Mouse (Mus musculus): ENCODE measurements around the gene AC129217.1. TPM values are rescaled to one million over a fixed set of nuclear protein-coding genes. Genes with fewer than 3 reads are reported as not detected.

Gene AC129217.1
- polyA plus RNA-seq, 1 experiment from 2014 or later = not detected

DNA sequence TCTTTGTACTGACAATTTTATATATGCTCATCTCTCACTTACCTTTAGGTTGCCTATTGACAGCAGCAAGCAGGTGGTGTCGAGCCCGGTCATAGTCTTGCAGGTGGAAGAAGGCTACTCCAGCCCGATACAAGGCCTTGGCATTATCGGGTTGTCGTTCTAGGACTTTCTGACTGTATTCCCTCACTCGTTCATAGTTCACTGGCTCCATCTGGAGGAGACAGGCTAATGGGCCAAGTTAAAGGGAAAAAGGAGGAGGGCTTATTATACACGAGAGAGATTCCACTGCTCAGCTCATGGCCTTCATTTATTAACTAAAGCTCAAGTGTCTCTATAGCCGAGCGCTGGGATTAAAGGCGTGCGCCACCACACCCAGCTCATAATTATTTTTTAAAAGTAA is 13.8 kb upstream of the AC129217.1 start:
- H3K27ac ChIP-seq = no peak overlapping the region
- H3K4me3 ChIP-seq = no peak overlapping the region
- H3K4me1 ChIP-seq = peaks cover 33% of the 10 kb centered on the region
- no peak overlapping the region for H3K4me2 ChIP-seq
- H3K36me3 ChIP-seq (replicated peaks) = peaks cover 3% of the 10 kb centered on the region; the same call in 1 of the 2 replicates
- WGBS = 69% methylated on average over 11 of the region's 11 CpGs
- H3K9ac ChIP-seq = peak overlapping the region; percentile 31; the same call in 1 of the 2 replicates
- ATAC-seq (replicated peaks) = no peak
- no peaks in the 10 kb centered on the region for H3K9me3 ChIP-seq
- no peaks in the 10 kb centered on the region for H3K27me3 ChIP-seq (replicated peaks)

- no peak overlapping the region for H3K27ac ChIP-seq
- ATAC-seq (replicated peaks) = no peak
- H3K4me2 ChIP-seq = peak overlapping the region; percentile 88
- H3K4me3 ChIP-seq = peak overlapping the region; percentile 5; the same call in 1 of the 2 replicates
- WGBS = 42% methylated on average over 3 of the region's 3 CpGs
- H3K36me3 ChIP-seq (replicated peaks) = peaks cover 3% of the 10 kb centered on the region; the same call in 1 of the 2 replicates
- no peaks in the 10 kb centered on the region for H3K27me3 ChIP-seq (replicated peaks)
- peaks cover 44% of the 10 kb centered on the region for H3K4me1 ChIP-seq
- 0 out of 2 replicates have a peak overlapping the region, but pooled peaks have one; percentile 2 for H3K9ac ChIP-seq
- H3K9me3 ChIP-seq = no peaks in the 10 kb centered on the region
Observed at GRCm38 (mm10) chr19:8817001-8817400, 12.6 kb upstream of the AC129217.1 start.

- 0 out of 2 replicates have a peak, but pooled peaks cover 2% of the 10 kb centered on the region for H3K36me3 ChIP-seq (replicated peaks)
- peak overlapping the region; percentile 88 for H3K4me2 ChIP-seq
- H3K4me1 ChIP-seq = peaks cover 57% of the 10 kb centered on the region
- H3K9me3 ChIP-seq = no peaks in the 10 kb centered on the region
- 32% methylated on average over 14 of the region's 14 CpGs for WGBS
- peak overlapping the region; percentile 84 for H3K4me3 ChIP-seq
- peak overlapping the region; percentile 43 for H3K9ac ChIP-seq
- no peak for ATAC-seq (replicated peaks)
- peak overlapping the region; percentile 98 for H3K27ac ChIP-seq
- no peaks in the 10 kb centered on the region for H3K27me3 ChIP-seq (replicated peaks)
Observed at GRCm38 (mm10) chr19:8818301-8818798, 11.2 kb upstream of the AC129217.1 start.

DNA sequence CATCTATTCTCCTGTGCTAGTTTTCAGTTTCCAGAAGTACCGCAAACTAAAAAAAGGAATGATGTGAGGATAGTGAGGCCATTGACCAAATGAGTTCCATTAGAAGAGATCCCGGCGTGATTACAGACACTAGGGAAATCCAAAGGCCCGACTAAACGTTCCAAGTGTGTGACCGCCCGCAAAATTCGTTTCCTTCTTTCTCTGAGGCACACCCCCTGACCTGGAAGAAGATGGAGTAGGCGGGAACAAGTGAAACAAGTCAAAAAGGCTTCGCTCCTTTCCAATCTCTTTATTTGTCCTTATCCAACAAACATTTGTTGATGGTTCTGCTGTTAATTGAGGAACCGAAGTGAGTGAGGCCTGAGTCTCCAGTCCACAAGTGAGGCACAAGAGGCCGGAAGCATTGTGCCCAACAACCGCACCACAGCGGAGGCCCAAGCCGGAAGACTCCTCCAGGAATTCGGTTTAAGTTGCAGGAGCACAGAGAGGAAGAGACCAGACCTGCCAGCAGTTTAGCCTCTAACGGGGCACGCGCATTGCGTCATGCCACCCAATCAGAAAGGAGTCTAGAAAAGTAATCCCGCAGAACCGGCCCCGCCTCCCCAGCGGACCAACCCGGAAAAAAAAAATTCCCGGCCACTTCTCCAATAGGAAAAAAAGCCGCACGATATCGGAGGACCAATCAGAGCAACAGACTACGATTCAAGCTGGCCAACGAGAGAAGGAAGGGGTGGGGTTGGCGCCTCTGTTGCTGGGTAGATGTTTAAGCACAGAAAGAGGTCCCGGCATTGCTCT is 10.6 kb upstream of the AC129217.1 start, which contains the start of gene Ttc9c:
Gene Ttc9c (minus strand): TSS at position 533 of the 795 bp plus-strand sequence.
- under 1% methylated on average over 33 of the region's 33 CpGs for WGBS
- Histone ChIP-seq H3K9me3 (no peaks in the 10 kb centered on the region), H3K4me3 (peak within 1 kb of the TSS; percentile 84), H3K4me2 (peak within 1 kb of the TSS; percentile 88), H3K27me3 (replicated peaks) (no peaks in the 10 kb centered on the region), H3K36me3 (replicated peaks) (peaks cover 8% of the 10 kb centered on the region; the same call in 1 of the 2 replicates), H3K4me1 (peaks cover 60% of the 10 kb centered on the region), H3K9ac (peak within 1 kb of the TSS; percentile 90), H3K27ac (peak within 1 kb of the TSS; percentile 98)
- ATAC-seq (replicated peaks) = peak; percentile 94

DNA sequence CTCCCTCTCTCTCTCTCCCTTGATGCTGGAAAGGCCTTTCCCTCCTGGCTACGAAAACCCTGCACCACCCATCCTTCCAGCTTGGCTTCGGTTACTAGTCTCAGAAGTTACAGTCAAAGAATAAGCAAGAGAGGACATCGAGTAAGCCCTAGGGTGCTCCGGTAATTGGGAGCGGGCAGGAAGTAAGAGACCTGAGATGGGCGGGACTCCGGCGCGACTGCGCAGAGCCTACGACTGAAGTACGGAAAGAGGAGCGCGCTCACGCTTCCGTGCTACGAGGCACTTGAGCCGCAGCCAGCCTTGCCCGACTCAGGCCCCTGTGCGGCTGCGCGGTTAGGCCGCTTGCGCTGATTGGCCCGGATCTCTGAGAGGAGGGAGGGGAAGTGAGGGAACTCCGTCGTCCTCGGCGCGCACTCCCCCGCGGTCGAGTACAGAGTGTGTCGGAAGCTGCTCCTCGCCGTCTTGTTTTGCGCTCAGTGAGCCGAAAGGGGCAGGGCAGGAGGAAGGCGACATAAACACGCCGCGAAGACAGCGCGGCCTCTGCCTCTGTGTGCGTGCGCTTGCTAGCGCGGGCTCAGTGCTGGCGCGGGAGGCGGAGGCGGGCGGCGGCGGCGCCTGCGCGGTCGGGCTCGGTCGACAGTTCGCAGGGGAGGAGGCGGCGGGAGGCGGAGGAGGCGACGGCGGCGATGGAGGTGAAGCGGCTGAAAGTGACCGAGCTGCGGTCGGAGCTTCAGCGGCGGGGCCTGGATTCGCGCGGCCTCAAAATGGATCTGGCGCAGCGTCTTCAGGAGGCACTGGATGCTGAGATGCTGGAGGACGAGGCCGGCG is 9.8 kb upstream of the AC129217.1 start, which contains the start of gene Hnrnpul2:
Gene Hnrnpul2 (plus strand): TSS at position 415 of the 828 bp plus-strand sequence.
- Histone ChIP-seq H3K9me3 (no peaks in the 10 kb centered on the region), H3K9ac (peak within 1 kb of the TSS; percentile 90), H3K4me1 (peaks cover 60% of the 10 kb centered on the region), H3K4me3 (peak within 1 kb of the TSS; percentile 84), H3K4me2 (peak within 1 kb of the TSS; percentile 88), H3K27me3 (replicated peaks) (no peaks in the 10 kb centered on the region), H3K27ac (peak within 1 kb of the TSS; percentile 98), H3K36me3 (replicated peaks) (peaks cover 16% of the 10 kb centered on the region)
- ATAC-seq (replicated peaks) = peak; percentile 96
- WGBS = under 1% methylated on average over 82 of the region's 83 CpGs

GRCm38 (mm10) chr19:8820424-8820956 is 9.1 kb upstream of the AC129217.1 start:
- Histone ChIP-seq H3K27me3 (replicated peaks) (no peaks in the 10 kb centered on the region), H3K4me1 (peaks cover 55% of the 10 kb centered on the region)
- peak; percentile 34 for ATAC-seq (replicated peaks)

DNA sequence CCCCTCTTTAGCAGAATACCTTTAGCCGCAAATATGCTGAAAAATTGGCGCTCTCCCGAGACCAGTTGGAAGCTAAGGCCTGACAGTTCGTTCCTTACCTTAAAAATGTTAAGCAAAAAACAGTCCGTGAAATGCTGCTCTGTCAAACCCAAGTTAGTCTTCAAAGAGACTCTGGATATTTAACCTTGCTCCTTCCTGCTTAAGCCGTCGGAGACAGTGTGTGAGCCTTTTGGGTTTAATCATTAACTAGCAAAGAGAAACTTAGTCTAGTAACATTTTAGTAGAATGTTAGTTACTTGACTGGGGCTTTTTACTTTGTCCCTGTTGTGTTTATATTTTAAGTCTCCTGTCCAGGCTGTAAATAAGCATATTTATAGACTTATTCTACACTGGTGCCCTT is 8.4 kb upstream of the AC129217.1 start:
- H3K4me2 ChIP-seq = peak overlapping the region; percentile 88
- no peaks in the 10 kb centered on the region for H3K27me3 ChIP-seq (replicated peaks)
- H3K4me3 ChIP-seq = peak overlapping the region; percentile 84
- H3K9me3 ChIP-seq = no peaks in the 10 kb centered on the region
- H3K27ac ChIP-seq = no peak overlapping the region
- H3K9ac ChIP-seq = peak overlapping the region; percentile 90
- H3K4me1 ChIP-seq = peaks cover 50% of the 10 kb centered on the region
- peaks cover 26% of the 10 kb centered on the region for H3K36me3 ChIP-seq (replicated peaks)
- 3% methylated on average over 7 of the region's 7 CpGs for WGBS
- no peak for ATAC-seq (replicated peaks)

More at GRCm38 (mm10) chr19:8820424-8820956, 9.1 kb upstream of the AC129217.1 start:
- Histone ChIP-seq H3K27ac (peak overlapping the region; percentile 98), H3K4me2 (peak overlapping the region; percentile 88), H3K36me3 (replicated peaks) (peaks cover 21% of the 10 kb centered on the region), H3K9me3 (no peaks in the 10 kb centered on the region), H3K4me3 (peak overlapping the region; percentile 84), H3K9ac (peak overlapping the region; percentile 90)
- WGBS = under 1% methylated on average over 42 of the region's 48 CpGs

- Histone ChIP-seq H3K4me1 (peaks cover 36% of the 10 kb centered on the region), H3K4me2 (peak overlapping the region; percentile 88), H3K9ac (no peak overlapping the region), H3K36me3 (replicated peaks) (peaks cover 40% of the 10 kb centered on the region), H3K27ac (no peak overlapping the region), H3K4me3 (peak overlapping the region; percentile 84), H3K9me3 (no peaks in the 10 kb centered on the region), H3K27me3 (replicated peaks) (no peaks in the 10 kb centered on the region)
- 52% methylated on average over 8 of the region's 8 CpGs for WGBS
- no peak for ATAC-seq (replicated peaks)
Observed at GRCm38 (mm10) chr19:8822696-8823095, 6.9 kb upstream of the AC129217.1 start.

GRCm38 (mm10) chr19:8830664-8831063 is 1.1 kb downstream of the AC129217.1 start:
- peaks cover 84% of the 10 kb centered on the region for H3K36me3 ChIP-seq (replicated peaks)
- no peak overlapping the region for H3K9ac ChIP-seq
- 85% methylated on average over 8 of the region's 8 CpGs for WGBS
- no peak overlapping the region for H3K4me3 ChIP-seq
- ATAC-seq (replicated peaks) = no peak
- no peak overlapping the region for H3K27ac ChIP-seq
- no peak overlapping the region for H3K4me2 ChIP-seq
- no peaks in the 10 kb centered on the region for H3K4me1 ChIP-seq
- H3K9me3 ChIP-seq = no peaks in the 10 kb centered on the region
- no peaks in the 10 kb centered on the region for H3K27me3 ChIP-seq (replicated peaks)

- ATAC-seq (replicated peaks) = 0 out of 2 replicates have a peak, but pooled peaks have one; percentile 19
- H3K27ac ChIP-seq = no peak overlapping the region
- H3K36me3 ChIP-seq (replicated peaks) = peaks cover 78% of the 10 kb centered on the region
- no peak overlapping the region for H3K4me2 ChIP-seq
- no peak overlapping the region for H3K4me3 ChIP-seq
- WGBS = 80% methylated on average over 11 of the region's 11 CpGs
- H3K9ac ChIP-seq = no peak overlapping the region
- H3K4me1 ChIP-seq = peaks cover 3% of the 10 kb centered on the region; the same call in 1 of the 2 replicates
- no peaks in the 10 kb centered on the region for H3K9me3 ChIP-seq
- no peaks in the 10 kb centered on the region for H3K27me3 ChIP-seq (replicated peaks)
Observed at GRCm38 (mm10) chr19:8831262-8831661, 1.7 kb downstream of the AC129217.1 start.

GRCm38 (mm10) chr19:8832971-8833370 is 3.4 kb downstream of the AC129217.1 start:
- no peak overlapping the region for H3K9ac ChIP-seq
- no peak overlapping the region for H3K4me3 ChIP-seq
- no peak for ATAC-seq (replicated peaks)
- 0 out of 2 replicates have a peak overlapping the region, but pooled peaks have one; percentile 1 for H3K27ac ChIP-seq
- H3K9me3 ChIP-seq = no peaks in the 10 kb centered on the region
- H3K4me2 ChIP-seq = no peak overlapping the region
- H3K36me3 ChIP-seq (replicated peaks) = peaks cover 62% of the 10 kb centered on the region
- WGBS = 91% methylated on average over 4 of the region's 4 CpGs
- H3K27me3 ChIP-seq (replicated peaks) = no peaks in the 10 kb centered on the region
- peaks cover 7% of the 10 kb centered on the region; the same call in 1 of the 2 replicates for H3K4me1 ChIP-seq

All from midbrain, embryonic 15.5 days (tissue).